Comparison of ENCODE assay signal across 8 mouse cellular contexts in genomic region chr17:44735223-44735990, GRCm38 (mm10). TPM values are rescaled to one million over a fixed set of nuclear protein-coding genes. Genes with fewer than 3 reads are reported as not detected.
DNase-seq lines count a peak whose midpoint lies in the region; ATAC-seq and TF ChIP-seq lines count a peak whose summit lies in the region.

No protein-coding gene starts in this region.

- H3K36me3 ChIP-seq in forebrain, embryonic 15.5 days, result no peaks in the 10 kb centered on the region
- no peaks in the 10 kb centered on the region for H3K36me3 ChIP-seq in hindbrain, embryonic 13.5 days
- H3K36me3 ChIP-seq in limb, embryonic 13.5 days, result no peaks in the 10 kb centered on the region
- no peaks in the 10 kb centered on the region for H3K36me3 ChIP-seq in midbrain, embryonic 12.5 days

- no peak overlapping the region for H3K27ac ChIP-seq in cerebellum, adult 2 months (ENCODE audit: insufficient read depth, low read length)
- no peak overlapping the region for H3K27ac ChIP-seq in forebrain, embryonic 15.5 days (replicated peaks)
- no peak overlapping the region for H3K27ac ChIP-seq in hindbrain, embryonic 13.5 days
- peak overlapping the region; percentile 87 for H3K27ac ChIP-seq in limb, embryonic 13.5 days
- 0 out of 2 replicates have a peak overlapping the region, but pooled peaks have one; percentile 35 for H3K27ac ChIP-seq in midbrain, embryonic 12.5 days (replicated peaks)

- peak overlapping the region; percentile 45 for H3K9ac ChIP-seq in forebrain, embryonic 15.5 days (replicated peaks)
- H3K9ac ChIP-seq in hindbrain, embryonic 13.5 days, result peak overlapping the region; percentile 72
- H3K9ac ChIP-seq in limb, embryonic 13.5 days, result peak overlapping the region; percentile 86
- H3K9ac ChIP-seq in midbrain, embryonic 12.5 days (replicated peaks), result peak overlapping the region; percentile 66

- peak overlapping the region; percentile 79 for H3K4me3 ChIP-seq in cerebellum, adult 2 months (replicated peaks; ENCODE audit: insufficient read depth, low read depth, low read length)
- H3K4me3 ChIP-seq in forebrain, embryonic 15.5 days, result peak overlapping the region; percentile 55
- H3K4me3 ChIP-seq in hindbrain, embryonic 13.5 days, result peak overlapping the region; percentile 63
- H3K4me3 ChIP-seq in limb, embryonic 13.5 days, result peak overlapping the region; percentile 70
- peak overlapping the region; percentile 67 for H3K4me3 ChIP-seq in midbrain, embryonic 12.5 days

- peaks cover 8% of the 10 kb centered on the region; the same call in 1 of the 2 replicates for H3K27me3 ChIP-seq in cerebellum, adult 2 months (ENCODE audit: control insufficient read depth, insufficient read depth, low read length)
- peaks cover 67% of the 10 kb centered on the region for H3K27me3 ChIP-seq in forebrain, embryonic 15.5 days
- peaks cover 90% of the 10 kb centered on the region for H3K27me3 ChIP-seq in hindbrain, embryonic 13.5 days
- peaks cover 69% of the 10 kb centered on the region for H3K27me3 ChIP-seq in limb, embryonic 13.5 days
- H3K27me3 ChIP-seq in midbrain, embryonic 12.5 days, result peaks cover 73% of the 10 kb centered on the region

- no peak for TF ChIP-seq POLR2A in cerebellum, adult 2 months (IDR thresholded peaks at IDR 0.05; ENCODE audit: borderline replicate concordance, insufficient read depth, low read length)

- H3K4me1 ChIP-seq in cerebellum, adult 2 months (ENCODE audit: control insufficient read depth, insufficient read depth, low read length), result no peaks in the 10 kb centered on the region; the same call in 1 of the 2 replicates
- peaks cover 41% of the 10 kb centered on the region for H3K4me1 ChIP-seq in forebrain, embryonic 15.5 days
- peaks cover 41% of the 10 kb centered on the region for H3K4me1 ChIP-seq in hindbrain, embryonic 13.5 days (replicated peaks)
- H3K4me1 ChIP-seq in limb, embryonic 13.5 days, result peaks cover 33% of the 10 kb centered on the region
- H3K4me1 ChIP-seq in midbrain, embryonic 12.5 days, result peaks cover 36% of the 10 kb centered on the region

- peak in 1 of 2 experiments; percentile 34 for DNase-seq in cerebellum, adult 2 months
- DNase-seq in cerebellum, adult 11-12 months, result no peak
- peak; percentile 49 for DNase-seq in T-cell, adult 2 months (ENCODE audit: low spot score)
- DNase-seq in spleen, postnatal 14 days (ENCODE audit: low spot score in 2 of 2), result peak; percentile 13 to 17

- no peaks in the 10 kb centered on the region for H3K9me3 ChIP-seq in forebrain, embryonic 15.5 days
- H3K9me3 ChIP-seq in hindbrain, embryonic 13.5 days, result no peaks in the 10 kb centered on the region
- no peaks in the 10 kb centered on the region for H3K9me3 ChIP-seq in limb, embryonic 13.5 days
- no peaks in the 10 kb centered on the region for H3K9me3 ChIP-seq in midbrain, embryonic 12.5 days

- ATAC-seq in forebrain, embryonic 15.5 days (replicated peaks), result peak; percentile 27
- ATAC-seq in hindbrain, embryonic 13.5 days (ENCODE audit: low FRiP score), result peak; percentile 49; the same call in 1 of the 2 replicates
- peak; percentile 28; the same call in 1 of the 2 replicates for ATAC-seq in limb, embryonic 13.5 days (ENCODE audit: low FRiP score, low read depth)
- peak; percentile 50 for ATAC-seq in midbrain, embryonic 12.5 days (ENCODE audit: low FRiP score, low read depth)

- TF ChIP-seq CTCF in cerebellum, adult 2 months (IDR thresholded peaks at IDR 0.05; ENCODE audit: borderline replicate concordance, insufficient read depth, low read depth, low read length), result no peak

- H3K4me2 ChIP-seq in forebrain, embryonic 15.5 days (replicated peaks), result peak overlapping the region; percentile 92
- peak overlapping the region; percentile 96 for H3K4me2 ChIP-seq in hindbrain, embryonic 13.5 days
- peak overlapping the region; percentile 89 for H3K4me2 ChIP-seq in limb, embryonic 13.5 days (replicated peaks)
- H3K4me2 ChIP-seq in midbrain, embryonic 12.5 days (replicated peaks), result peak overlapping the region; percentile 91

- WGBS in cerebellum, adult 2 months, result under 1% methylated on average over 63 of the region's 64 CpGs
- WGBS in forebrain, embryonic 15.5 days, result under 1% methylated on average over 62 of the region's 64 CpGs
- 1% methylated on average over 48 of the region's 64 CpGs for WGBS in hindbrain, embryonic 13.5 days
- WGBS in limb, embryonic 13.5 days, result under 1% methylated on average over 59 of the region's 64 CpGs
- WGBS in midbrain, embryonic 12.5 days, result under 1% methylated on average over 59 of the region's 64 CpGs

RNA-seq across cellular contexts. Expression of gene Supt3, which starts 41.5 kb away (rescaled TPM):
- 7.8 and 8.2 TPM in 2 replicates for polyA plus RNA-seq in cerebellum, adult 2 months (2012; rRNA removed)
- 17.8 and 19.7 TPM in 2 replicates for polyA plus RNA-seq in forebrain, embryonic 15.5 days (2015; fragmentation: Nextera tagmentation; extraction: Ambion mirVana)
- 22.0 and 22.2 TPM in 2 replicates for polyA plus RNA-seq in hindbrain, embryonic 13.5 days (2015; fragmentation: Nextera tagmentation; extraction: Ambion mirVana)
- 24.7 and 25.9 TPM in 2 replicates for polyA plus RNA-seq in limb, embryonic 13.5 days (2015; fragmentation: Nextera tagmentation; extraction: Ambion mirVana)
- polyA plus RNA-seq in midbrain, embryonic 12.5 days (2016; fragmentation: Nextera tagmentation; extraction: Ambion mirVana), result 24.7 and 25.0 TPM in 2 replicates

Comparison
In these comparisons a context has a peak if more than half of its experiments do, and no peak if none do; other contexts are left out.
1. H3K27ac ChIP-seq: peak in limb, embryonic 13.5 days (single experiment) and midbrain, embryonic 12.5 days (single experiment); none in cerebellum, adult 2 months (single experiment), forebrain, embryonic 15.5 days (single experiment) and hindbrain, embryonic 13.5 days (single experiment).
2. Peak in every context shown above with its lines, with median percentiles within 50 percentile points of each other: H3K4me3 ChIP-seq, ATAC-seq, H3K4me2 ChIP-seq and H3K9ac ChIP-seq.